Mouse (Mus musculus) right cerebral cortex, postnatal 25 days (tissue): ENCODE data around the gene Eva1c.

Experiments
- DNase-seq: peaks from one replicate; pipeline ENCODE4 v3.0.0; 2022

Eva1c gene

GRCm38 (mm10) chr16:90869361-90869760 lies 42.8 kb downstream of the Eva1c start:
- no peak for DNase-seq

- DNase-seq = no peak
These were observed 46.4 kb downstream of the Eva1c start for GRCm38 (mm10) chr16:90872936-90873335.

DNA sequence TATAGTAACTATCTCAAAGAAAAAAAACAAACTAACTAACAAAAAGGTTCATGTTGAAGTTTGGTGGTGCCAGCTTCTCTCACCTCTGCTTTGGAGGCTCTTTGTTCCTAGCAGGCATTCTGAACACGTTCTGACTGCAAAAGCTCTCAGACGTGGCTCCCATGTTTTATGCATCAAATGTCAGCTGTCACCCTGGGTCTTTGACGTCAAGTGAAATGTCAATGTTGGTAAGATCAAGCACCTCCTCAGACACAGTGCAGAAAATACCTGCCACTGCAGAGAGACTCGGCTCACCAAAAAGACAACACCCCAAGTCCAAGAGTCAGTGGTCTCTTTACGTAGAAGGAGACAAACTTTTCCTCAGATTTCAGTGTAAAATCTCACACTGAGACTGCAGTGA lies 48.0 kb downstream of the Eva1c start:
- DNase-seq = no peak

GRCm38 (mm10) chr16:90878135-90878860 lies 51.8 kb downstream of the Eva1c start:
- DNase-seq = no peak

GRCm38 (mm10) chr16:90882501-90882977 lies 56.0 kb downstream of the Eva1c start:
- no peak for DNase-seq

DNA sequence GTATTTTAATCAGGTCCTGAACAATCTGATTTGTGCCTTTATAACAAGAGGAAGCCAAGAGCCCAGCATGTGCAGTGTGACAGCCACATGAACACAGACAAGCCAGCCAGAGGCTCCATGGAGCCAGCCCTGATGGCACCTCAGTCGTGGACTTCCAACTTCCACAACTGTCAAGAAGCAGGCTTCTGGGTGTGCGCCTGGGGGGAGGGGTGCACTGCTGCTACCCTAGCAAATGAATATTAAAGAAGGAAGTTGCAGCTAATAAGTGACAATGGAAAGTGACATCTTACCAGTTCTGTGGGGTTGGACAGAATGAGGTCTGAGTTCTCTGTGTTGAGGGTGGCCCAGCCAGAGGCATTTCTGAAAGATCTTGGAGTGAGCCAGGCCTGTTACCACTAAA lies 58.8 kb downstream of the Eva1c start:
- no peak for DNase-seq

- DNase-seq = no peak
These were observed 59.5 kb downstream of the Eva1c start for GRCm38 (mm10) chr16:90885781-90886565.

- DNase-seq = no peak
These were observed 64.2 kb downstream of the Eva1c start for GRCm38 (mm10) chr16:90890683-90891082.

GRCm38 (mm10) chr16:90891601-90892000 lies 65.1 kb downstream of the Eva1c start:
- no peak for DNase-seq

DNA sequence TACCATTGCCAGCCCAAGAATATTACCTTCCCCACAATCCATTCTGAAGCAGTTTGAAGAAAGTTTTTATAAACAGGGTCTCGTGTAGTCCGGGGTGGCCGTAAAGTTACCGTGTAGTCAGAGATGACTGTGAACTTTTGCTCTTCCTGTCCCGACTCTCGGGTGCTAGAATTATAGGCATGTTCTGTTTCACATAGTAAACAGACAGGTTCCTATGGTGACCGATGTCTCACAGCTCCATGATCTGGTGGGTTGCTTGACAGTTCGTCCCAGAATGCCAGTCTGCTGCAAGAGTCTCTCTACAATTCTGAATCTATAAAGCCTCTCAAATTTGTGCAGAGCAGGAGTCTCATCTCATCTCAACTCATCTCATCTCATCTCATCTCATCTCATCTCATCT lies 65.6 kb downstream of the Eva1c start:
- no peak for DNase-seq

- DNase-seq = no peak
These were observed 66.5 kb downstream of the Eva1c start for GRCm38 (mm10) chr16:90893019-90893418.

GRCm38 (mm10) chr16:90893792-90894191 lies 67.3 kb downstream of the Eva1c start:
- DNase-seq = no peak

GRCm38 (mm10) chr16:90897651-90898050 lies 71.1 kb downstream of the Eva1c start:
- no peak for DNase-seq

GRCm38 (mm10) chr16:90899498-90899897 lies 73.0 kb downstream of the Eva1c start:
- DNase-seq = no peak

GRCm38 (mm10) chr16:90901364-90901763 lies 74.8 kb downstream of the Eva1c start:
- DNase-seq = no peak

GRCm38 (mm10) chr16:90903300-90903699 lies 76.8 kb downstream of the Eva1c start:
- DNase-seq = no peak

DNA sequence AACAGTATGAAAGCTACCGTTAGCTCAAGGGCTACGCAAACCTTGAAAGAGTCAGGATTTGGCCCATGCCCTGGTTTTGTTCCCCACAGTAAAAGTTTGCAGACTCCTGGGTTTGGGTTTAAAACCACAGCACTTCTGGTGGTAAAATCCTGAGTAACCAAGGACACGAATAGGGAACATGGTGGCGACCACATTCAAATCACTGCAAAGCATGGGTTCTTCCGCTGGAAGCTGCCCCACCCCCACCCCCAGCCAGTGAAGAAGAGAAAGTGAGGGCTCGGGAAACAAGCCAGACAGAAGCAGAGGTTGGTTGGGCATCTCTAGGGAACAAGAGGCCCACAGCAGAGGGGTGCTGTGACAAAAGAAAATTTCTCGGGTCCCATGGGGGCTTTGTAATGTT lies 80.7 kb downstream of the Eva1c start:
- no peak for DNase-seq

- no peak for DNase-seq
These were observed 84.5 kb downstream of the Eva1c start for GRCm38 (mm10) chr16:90910855-90911533.

DNA sequence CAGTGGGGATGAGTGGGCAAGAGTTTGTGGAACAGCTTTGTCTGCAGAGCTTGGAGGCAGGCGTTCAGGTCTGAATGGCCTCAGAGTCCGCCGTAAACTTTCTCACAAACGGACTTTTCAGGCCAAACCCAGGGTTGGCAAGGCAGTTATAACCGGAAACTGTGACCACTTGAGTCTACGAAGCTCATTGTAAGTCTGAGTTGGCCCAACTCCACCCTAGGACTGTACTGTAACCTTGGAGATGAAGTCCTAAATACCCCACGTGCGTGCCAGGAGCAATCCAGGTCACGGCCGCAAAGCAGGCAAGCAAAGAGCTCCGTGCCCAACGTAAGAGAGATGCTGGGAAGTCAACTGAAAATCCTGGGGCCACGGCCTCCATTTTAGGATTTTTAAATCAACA lies 85.2 kb downstream of the Eva1c start:
- DNase-seq = no peak

GRCm38 (mm10) chr16:90916040-90916481 lies 89.5 kb downstream of the Eva1c start:
- DNase-seq = no peak

GRCm38 (mm10) chr16:90917156-90917555 lies 90.6 kb downstream of the Eva1c start:
- DNase-seq = no peak

DNA sequence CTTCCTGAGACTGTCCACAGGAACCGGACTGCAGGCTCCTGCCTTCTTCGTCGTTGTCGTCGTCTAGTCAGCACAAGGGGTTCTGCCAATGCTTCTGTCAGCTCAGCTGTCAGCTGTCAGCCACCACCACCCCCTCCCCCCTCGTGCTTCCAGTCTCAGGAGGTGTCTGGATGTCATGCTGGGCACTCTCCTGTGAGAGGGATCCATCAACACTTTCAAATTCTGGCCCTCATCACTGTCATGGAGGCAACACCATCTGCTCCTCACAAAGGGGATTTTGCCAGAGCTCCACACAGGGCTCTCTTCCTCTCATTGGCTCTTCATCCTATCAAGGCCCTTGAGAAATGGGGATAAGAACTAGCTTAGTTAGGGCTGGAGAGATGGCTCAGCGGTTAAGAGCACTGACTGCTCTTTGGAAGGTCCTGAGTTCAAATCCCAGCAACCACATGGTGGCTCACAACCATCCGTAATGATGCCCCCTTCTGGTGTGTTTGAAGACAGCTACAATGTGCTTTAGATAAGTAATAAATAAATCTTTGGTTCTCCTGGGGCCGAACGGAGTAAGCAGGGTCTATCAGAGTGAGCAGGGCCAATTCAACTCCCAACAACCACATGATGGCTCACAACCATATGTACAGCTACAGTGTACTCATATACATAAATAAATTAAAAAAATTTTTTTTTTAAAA lies 95.1 kb downstream of the Eva1c start:
- DNase-seq = no peak
